Mouse (Mus musculus) midbrain, embryonic 14.5 days (tissue): Measurements from ENCODE around the gene Kat14. TPM values are rescaled to one million over a fixed set of nuclear protein-coding genes. Genes with fewer than 3 reads are reported as not detected.

Experiments
- ATAC-seq: fragments of 200-750 bp; cut with Nextera tagmentation; 2 replicates; pipeline ENCODE4 v1.8.0; 2017; ENCODE audit warnings: moderate number of reproducible peaks, moderate library complexity; ENCODE audit not compliant: low FRiP score, low TSS enrichment
- DNase-seq: peaks from one replicate; pipeline ENCODE4 v3.0.0-alpha.2; 2015
- H3K27ac ChIP-seq: fragments of 300-500 bp; sonication (generic); replicated peaks from 2 replicates; pipeline ENCODE4 v1.5.1; 2014; ENCODE audit warnings: mild to moderate bottlenecking, low read depth, low read length, moderate library complexity
- H3K27me3 ChIP-seq: fragments of 300-500 bp; sonication (generic); 2 replicates; pipeline ENCODE4 v1.6.1; 2014; ENCODE audit warnings: low read length, control low read depth, mixed read lengths; ENCODE audit not compliant: control insufficient read depth, insufficient read depth
- H3K36me3 ChIP-seq: fragments of 300-500 bp; sonication (generic); 2 replicates; pipeline ENCODE4 v1.6.1; 2014; ENCODE audit warnings: low read length, control low read depth; ENCODE audit not compliant: control insufficient read depth, insufficient read depth
- H3K4me1 ChIP-seq: fragments of 300-500 bp; sonication (generic); 2 replicates; pipeline ENCODE4 v1.6.1; 2014; ENCODE audit warnings: mild to moderate bottlenecking, antibody characterized with exemption, low read length, control low read depth; ENCODE audit not compliant: control insufficient read depth, insufficient read depth
- H3K4me2 ChIP-seq: fragments of 300-500 bp; sonication (generic); 2 replicates; pipeline ENCODE4 v1.6.1; 2014; ENCODE audit warnings: mild to moderate bottlenecking, low read length, moderate library complexity
- H3K4me3 ChIP-seq: fragments of 300-500 bp; sonication (generic); replicated peaks from 2 replicates; pipeline ENCODE4 v1.5.1; 2014; ENCODE audit warnings: low read depth, low read length
- H3K9ac ChIP-seq: fragments of 300-500 bp; sonication (generic); replicated peaks from 2 replicates; pipeline ENCODE4 v1.6.1; 2014; ENCODE audit warnings: mild to moderate bottlenecking, low read length, moderate library complexity
- H3K9me3 ChIP-seq: fragments of 300-500 bp; sonication (generic); 2 replicates; pipeline ENCODE4 v1.6.1; 2016; ENCODE audit warnings: low read length, control low read depth, mixed read lengths; ENCODE audit not compliant: control insufficient read depth
- whole genome bisulfite sequencing: fragments of 180-500 bp; shearing (Covaris S2); extraction: QIAGEN DNeasy Blood & Tissue Kit; methylation state at CpG from one replicate; pipeline ENCODE4 v1.1.7; 2014; 5-methylcytosine and 5-hydroxymethylcytosine counted together
- polyA plus RNA-seq: library from polyadenylated mRNA; unstranded; fragments of >200 nt; fragmentation: Nextera tagmentation; extraction: Ambion mirVana; gene quantifications from 2 replicates; pipeline ENCODE4 v1.2.1, GENCODE M21; 2014

Kat14 gene
- polyA plus RNA-seq, 1 experiment from 2014 or later: 25.5 TPM

DNA sequence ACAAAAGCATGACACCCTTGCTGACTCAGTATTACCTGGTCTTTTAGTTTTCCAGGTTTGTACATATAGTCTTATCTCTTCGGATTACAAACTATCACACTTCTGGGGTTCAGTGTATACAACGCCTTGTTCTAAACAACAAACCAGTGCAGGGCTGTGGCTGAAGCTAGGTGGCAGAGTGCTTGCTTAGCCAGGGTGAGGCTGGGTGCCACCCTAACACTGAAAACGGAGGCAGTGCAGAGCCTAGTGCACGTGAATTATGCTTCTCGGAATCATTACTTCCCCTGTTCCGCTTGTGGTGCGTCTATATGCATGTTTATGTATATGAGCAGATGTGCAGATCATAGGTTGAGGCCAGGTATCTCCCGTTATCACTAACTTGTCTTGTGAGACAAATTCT is 59.9 kb downstream of the Kat14 start:
- H3K4me2 ChIP-seq: no peak overlapping the region
- no peaks in the 10 kb centered on the region for H3K9me3 ChIP-seq
- H3K27ac ChIP-seq: no peak overlapping the region
- WGBS: 89% methylated on average over 8 of the region's 8 CpGs
- ATAC-seq (no peak), DNase-seq (no peak)
- no peaks in the 10 kb centered on the region for H3K4me1 ChIP-seq
- no peaks in the 10 kb centered on the region for H3K36me3 ChIP-seq
- no peak overlapping the region for H3K9ac ChIP-seq
- no peaks in the 10 kb centered on the region for H3K27me3 ChIP-seq
- no peak overlapping the region for H3K4me3 ChIP-seq

DNA sequence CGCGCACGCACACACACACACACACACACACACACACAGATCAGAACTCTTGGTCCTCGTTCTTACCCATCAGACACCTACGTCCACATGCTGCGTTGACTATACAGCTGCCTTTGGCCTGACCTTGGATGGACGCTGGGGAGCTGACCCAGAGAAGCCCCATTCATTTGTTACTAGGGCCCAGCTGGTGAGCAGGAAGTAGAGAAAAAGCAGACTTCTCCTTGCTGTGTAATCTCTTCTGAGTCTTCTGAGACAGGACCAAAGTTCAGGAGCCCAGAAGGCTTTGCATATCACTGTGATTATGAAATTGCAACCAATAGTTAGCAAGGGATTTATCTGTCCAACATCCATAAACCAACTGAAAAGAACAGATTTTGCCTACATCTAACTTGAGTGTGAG is 60.4 kb downstream of the Kat14 start:
- Histone ChIP-seq H3K4me3 (no peak overlapping the region), H3K9me3 (no peaks in the 10 kb centered on the region), H3K9ac (no peak overlapping the region), H3K4me2 (no peak overlapping the region), H3K27ac (no peak overlapping the region), H3K27me3 (no peaks in the 10 kb centered on the region), H3K4me1 (no peaks in the 10 kb centered on the region), H3K36me3 (no peaks in the 10 kb centered on the region)
- DNase-seq: no peak
- ATAC-seq: no peak
- 87% methylated on average over 7 of the region's 7 CpGs for WGBS

DNA sequence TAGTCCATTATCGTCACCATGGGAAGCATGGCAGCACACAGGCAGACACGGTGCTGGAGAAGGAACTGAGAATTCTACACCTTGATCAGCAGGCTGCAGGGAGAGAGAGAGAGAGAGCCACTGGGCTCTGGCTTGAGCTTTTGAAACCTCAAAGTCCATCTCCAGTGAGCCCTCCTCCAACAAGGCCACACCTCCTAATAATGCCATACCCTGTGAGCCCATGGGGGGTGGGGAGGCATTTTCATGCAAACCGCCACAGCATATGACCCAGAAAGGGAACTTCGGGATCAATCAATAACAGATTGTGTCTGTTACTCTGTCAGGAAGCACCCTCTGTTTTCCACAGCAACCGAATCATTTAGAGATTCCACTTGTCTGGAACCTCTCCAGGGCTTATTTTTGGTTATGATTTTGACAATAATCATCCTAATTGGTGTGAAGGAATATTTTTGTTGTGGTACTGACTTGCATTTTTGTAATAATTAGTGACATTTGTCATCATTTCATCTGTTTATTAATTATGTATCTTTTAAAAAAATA is 62.6 kb downstream of the Kat14 start:
- Histone ChIP-seq H3K27ac (no peak overlapping the region), H3K27me3 (no peaks in the 10 kb centered on the region), H3K4me3 (no peak overlapping the region), H3K4me1 (no peaks in the 10 kb centered on the region), H3K9ac (no peak overlapping the region), H3K9me3 (no peaks in the 10 kb centered on the region), H3K36me3 (no peaks in the 10 kb centered on the region), H3K4me2 (no peak overlapping the region)
- ATAC-seq: no peak
- DNase-seq: no peak
- 82% methylated on average over 5 of the region's 5 CpGs for WGBS

DNA sequence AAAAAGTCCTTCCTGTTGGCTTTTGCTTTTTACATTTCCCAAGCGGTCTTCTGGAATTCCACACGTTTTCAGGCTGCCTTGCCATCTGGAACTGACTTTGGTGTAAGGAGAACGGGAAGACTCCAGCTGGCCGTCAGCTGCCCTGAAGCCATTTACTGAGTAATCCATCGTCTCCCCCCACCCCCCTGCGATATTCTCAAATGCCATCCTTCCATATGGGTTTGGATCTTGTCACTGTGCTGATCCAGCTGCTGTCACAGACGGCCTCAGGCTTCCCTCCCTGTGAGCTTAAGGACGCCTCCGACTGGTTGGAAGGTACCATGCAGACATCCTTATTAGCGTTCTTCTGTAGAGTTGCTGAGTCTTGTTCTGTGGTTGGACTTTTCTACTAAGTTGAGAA is 66.9 kb downstream of the Kat14 start:
- no peaks in the 10 kb centered on the region for H3K9me3 ChIP-seq
- no peaks in the 10 kb centered on the region for H3K4me1 ChIP-seq
- no peak overlapping the region for H3K9ac ChIP-seq
- no peaks in the 10 kb centered on the region for H3K36me3 ChIP-seq
- 82% methylated on average over 10 of the region's 10 CpGs for WGBS
- no peak overlapping the region for H3K4me3 ChIP-seq
- no peak for DNase-seq
- no peak overlapping the region for H3K4me2 ChIP-seq
- H3K27me3 ChIP-seq: no peaks in the 10 kb centered on the region
- H3K27ac ChIP-seq: no peak overlapping the region
- no peak for ATAC-seq

DNA sequence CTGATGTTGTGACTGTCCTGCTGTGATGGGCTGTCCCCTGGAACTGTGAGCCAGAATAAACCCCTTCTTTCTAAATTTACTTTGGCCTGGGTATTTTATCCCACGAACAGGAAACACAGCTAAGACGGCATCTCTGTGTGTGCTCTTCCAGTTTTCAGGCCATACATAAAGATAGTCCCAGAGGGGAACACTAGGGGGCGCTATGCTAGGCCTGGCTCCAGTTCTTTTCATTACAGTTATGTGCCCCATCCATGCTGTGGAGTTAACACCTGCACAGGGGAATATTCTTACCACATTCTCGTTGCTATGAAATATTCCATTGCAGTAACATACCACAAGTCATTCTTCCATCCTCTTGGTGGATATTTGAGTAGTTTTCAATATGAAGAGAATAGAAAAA is 69.6 kb downstream of the Kat14 start:
- H3K4me1 ChIP-seq: no peaks in the 10 kb centered on the region
- ATAC-seq (no peak), DNase-seq (no peak)
- no peak overlapping the region for H3K4me3 ChIP-seq
- H3K36me3 ChIP-seq: no peaks in the 10 kb centered on the region
- WGBS: 60% methylated on average over 4 of the region's 4 CpGs
- no peak overlapping the region for H3K9ac ChIP-seq
- no peaks in the 10 kb centered on the region for H3K27me3 ChIP-seq
- no peak overlapping the region for H3K4me2 ChIP-seq
- H3K27ac ChIP-seq: no peak overlapping the region
- H3K9me3 ChIP-seq: no peaks in the 10 kb centered on the region

DNA sequence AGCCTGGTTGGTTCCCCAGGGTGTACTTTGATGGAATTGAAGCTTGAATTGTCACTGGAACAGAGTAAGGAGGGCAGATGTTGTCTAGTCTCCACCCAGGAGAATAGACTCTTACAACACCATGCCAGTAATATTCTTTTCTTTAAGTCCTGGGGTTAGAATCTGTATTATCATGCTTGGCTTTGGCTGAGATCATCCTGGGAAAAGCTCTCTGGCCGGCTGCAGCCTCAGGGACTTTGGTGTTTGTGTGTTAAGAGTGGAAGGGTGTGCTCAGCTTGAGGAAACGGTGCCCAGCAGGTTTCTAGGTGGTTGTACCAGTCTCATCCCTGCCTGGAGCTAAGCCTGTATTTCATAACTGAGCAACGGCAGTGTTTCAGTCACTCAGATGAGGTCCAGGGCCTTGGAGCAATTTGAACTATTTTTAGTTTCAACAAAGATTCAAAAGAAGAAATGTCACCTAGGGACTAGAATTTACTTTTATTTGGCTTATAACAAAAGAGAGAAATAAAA is 70.5 kb downstream of the Kat14 start:
- DNase-seq: no peak
- no peak overlapping the region for H3K9ac ChIP-seq
- no peak overlapping the region for H3K4me3 ChIP-seq
- no peak for ATAC-seq
- H3K27me3 ChIP-seq: no peaks in the 10 kb centered on the region
- H3K4me1 ChIP-seq: no peaks in the 10 kb centered on the region
- H3K36me3 ChIP-seq: no peaks in the 10 kb centered on the region
- H3K9me3 ChIP-seq: no peaks in the 10 kb centered on the region
- no peak overlapping the region for H3K27ac ChIP-seq
- WGBS: 75% methylated on average over 3 of the region's 3 CpGs
- H3K4me2 ChIP-seq: no peak overlapping the region

DNA sequence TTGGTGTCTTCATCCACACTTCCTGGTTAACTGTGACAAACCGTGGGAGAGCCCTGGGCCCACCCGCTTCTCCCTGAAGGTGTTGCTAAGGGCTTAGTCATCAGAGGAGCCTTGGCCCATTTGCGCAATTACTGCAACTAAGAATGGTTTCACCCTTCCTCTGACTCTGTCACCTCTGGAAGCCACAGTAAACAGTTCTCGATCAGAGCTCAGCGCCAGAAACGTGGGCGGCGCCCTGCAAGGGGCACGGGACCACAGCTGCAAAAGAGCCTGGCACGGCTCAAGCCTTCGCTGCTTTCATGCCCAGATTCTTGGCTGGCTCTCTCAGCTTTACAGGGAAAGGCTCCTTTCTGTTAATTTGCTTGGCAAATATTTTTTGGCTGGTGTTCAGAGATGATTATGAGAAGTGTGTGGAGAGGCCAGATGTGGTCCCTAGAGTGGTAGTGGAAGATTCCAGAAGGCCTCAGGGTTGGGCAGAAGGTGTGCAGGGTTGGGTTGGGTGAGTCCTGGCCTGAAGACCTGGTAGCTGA is 72.7 kb downstream of the Kat14 start:
- Histone ChIP-seq H3K4me3 (no peak overlapping the region), H3K4me2 (no peak overlapping the region), H3K36me3 (no peaks in the 10 kb centered on the region), H3K9ac (no peak overlapping the region), H3K4me1 (no peaks in the 10 kb centered on the region), H3K9me3 (no peaks in the 10 kb centered on the region), H3K27me3 (no peaks in the 10 kb centered on the region), H3K27ac (no peak overlapping the region)
- 84% methylated on average over 11 of the region's 11 CpGs for WGBS
- no peak for ATAC-seq
- DNase-seq: peak; percentile 20

DNA sequence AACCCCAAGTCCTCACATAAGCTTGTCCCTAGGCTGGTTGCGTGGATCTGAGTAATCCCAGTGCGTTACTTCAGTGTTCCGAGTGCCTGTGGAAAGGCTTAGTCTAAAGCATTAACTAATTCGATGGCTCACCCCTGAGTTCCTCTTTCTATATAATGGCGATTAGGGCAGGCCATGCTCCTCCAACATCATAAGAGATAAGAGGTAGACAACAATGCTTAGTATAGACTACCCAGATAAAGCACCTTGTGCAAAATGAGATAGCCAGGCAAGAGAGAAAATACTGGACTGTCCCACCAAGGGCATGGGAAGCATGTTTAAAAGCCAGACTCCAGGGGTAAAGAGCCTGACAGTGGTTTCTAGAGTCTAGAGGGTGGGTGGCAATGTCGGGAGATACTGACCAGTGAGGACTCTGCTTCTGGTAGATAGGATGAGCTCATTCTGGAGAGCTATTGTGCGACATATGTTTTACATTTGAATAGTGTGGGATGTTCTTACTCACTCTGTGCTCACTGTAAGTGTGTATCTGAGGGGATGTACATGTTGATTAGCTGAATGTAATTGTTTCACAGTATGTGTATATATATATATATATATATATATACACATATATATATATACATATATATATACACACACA is 77.7 kb downstream of the Kat14 start:
- DNase-seq (no peak), ATAC-seq (no peak)
- H3K4me1 ChIP-seq: no peaks in the 10 kb centered on the region
- H3K36me3 ChIP-seq: no peaks in the 10 kb centered on the region
- no peaks in the 10 kb centered on the region for H3K9me3 ChIP-seq
- WGBS: 76% methylated on average over 7 of the region's 7 CpGs
- no peak overlapping the region for H3K4me2 ChIP-seq
- H3K27ac ChIP-seq: no peak overlapping the region
- no peak overlapping the region for H3K9ac ChIP-seq
- no peaks in the 10 kb centered on the region for H3K27me3 ChIP-seq
- no peak overlapping the region for H3K4me3 ChIP-seq

DNA sequence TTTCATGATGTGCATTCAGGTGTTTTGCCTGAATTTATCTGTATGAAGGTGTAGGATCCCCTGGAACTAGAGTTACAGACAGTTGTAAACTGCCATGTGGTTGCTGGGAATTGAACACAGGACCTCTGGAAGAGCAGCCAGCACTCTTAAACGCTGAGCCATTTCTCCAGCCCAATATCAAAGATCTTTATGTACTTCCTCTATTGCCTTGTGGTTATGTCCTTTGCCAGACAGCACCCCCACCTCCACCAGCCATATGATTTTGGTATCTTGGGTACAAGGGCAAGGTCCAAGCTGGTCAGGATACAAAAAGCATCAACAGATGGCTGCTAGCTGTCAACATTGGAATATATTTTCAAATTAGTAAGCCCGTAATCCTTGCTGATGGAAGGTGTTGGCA is 81.6 kb downstream of the Kat14 start:
- DNase-seq (no peak), ATAC-seq (no peak)
- Histone ChIP-seq H3K4me2 (no peak overlapping the region), H3K9ac (no peak overlapping the region), H3K9me3 (no peaks in the 10 kb centered on the region), H3K4me3 (no peak overlapping the region), H3K36me3 (no peaks in the 10 kb centered on the region), H3K27ac (no peak overlapping the region), H3K4me1 (no peaks in the 10 kb centered on the region), H3K27me3 (0 out of 2 replicates have a peak, but pooled peaks cover 3% of the 10 kb centered on the region)
- WGBS: 78% methylated on average over 2 of the region's 2 CpGs
